Mouse (Mus musculus) midbrain, embryonic 10.5 days (tissue): ENCODE data around the gene Rspo3. TPM values are rescaled to one million over a fixed set of nuclear protein-coding genes. Genes with fewer than 3 reads are reported as not detected.

Experiments used
- DNase-seq: peaks from one replicate; pipeline ENCODE4 v3.0.0-alpha.2; 2017; ENCODE audit warnings: low spot score
- H3K27ac ChIP-seq: fragments of 300-500 bp; sonication (generic); replicated peaks from 2 replicates; pipeline ENCODE4 v1.5.1; 2016; ENCODE audit warnings: mild to moderate bottlenecking
- H3K27me3 ChIP-seq: fragments of 300-500 bp; sonication (generic); 2 replicates; pipeline ENCODE4 v1.6.1; 2016; ENCODE audit warnings: low read depth, mild to moderate bottlenecking; ENCODE audit not compliant: poor library complexity, severe bottlenecking
- H3K36me3 ChIP-seq: fragments of 300-500 bp; sonication (generic); 2 replicates; pipeline ENCODE4 v1.6.1; 2016; ENCODE audit warnings: mild to moderate bottlenecking, moderate library complexity
- H3K4me1 ChIP-seq: fragments of 300-500 bp; sonication (generic); 2 replicates; pipeline ENCODE4 v1.6.1; 2016
- H3K4me3 ChIP-seq: fragments of 300-500 bp; sonication (generic); 2 replicates; pipeline ENCODE4 v1.5.1; 2016; ENCODE audit warnings: mild to moderate bottlenecking, moderate library complexity
- H3K9me3 ChIP-seq: fragments of 300-500 bp; sonication (generic); replicated peaks from 2 replicates; pipeline ENCODE4 v1.6.1; 2016; ENCODE audit warnings: mild to moderate bottlenecking
- WGBS: fragments of 180-500 bp; shearing (Covaris S2); methylation state at CpG from one replicate; pipeline ENCODE4 v1.1.7; 2016; 5-methylcytosine and 5-hydroxymethylcytosine counted together
- polyA plus RNA-seq: library from polyadenylated mRNA; unstranded; fragments of >200 nt; fragmentation: Nextera tagmentation; extraction: Ambion mirVana; gene quantifications from 2 replicates; pipeline ENCODE4 v1.2.1, GENCODE M21; 2016

Rspo3 gene
- polyA plus RNA-seq = 6.1 and 12.2 TPM in 2 replicates

GRCm38 (mm10) chr10:29535546-29536260, at the start of gene Rspo3:
TSS of gene Rspo3 (minus strand) at chr10:29535867.
- Histone ChIP-seq H3K9me3 (no peaks in the 10 kb centered on the region), H3K36me3 (no peaks in the 10 kb centered on the region), H3K4me1 (peaks cover 30% of the 10 kb centered on the region), H3K4me3 (peak within 1 kb of the TSS; percentile 75), H3K27me3 (peaks cover 46% of the 10 kb centered on the region), H3K27ac (peak within 1 kb of the TSS; percentile 79)
- peak; percentile 73 for DNase-seq
- WGBS = under 1% methylated on average over 43 of the region's 44 CpGs

GRCm38 (mm10) chr10:29581940-29582339, 46.3 kb upstream of the Rspo3 start:
- WGBS = 75% methylated on average over 3 of the region's 3 CpGs
- H3K36me3 ChIP-seq = no peaks in the 10 kb centered on the region
- no peaks in the 10 kb centered on the region for H3K4me1 ChIP-seq
- no peak overlapping the region for H3K27ac ChIP-seq
- no peaks in the 10 kb centered on the region for H3K27me3 ChIP-seq
- no peak overlapping the region for H3K4me3 ChIP-seq
- no peaks in the 10 kb centered on the region for H3K9me3 ChIP-seq
- no peak for DNase-seq

DNA sequence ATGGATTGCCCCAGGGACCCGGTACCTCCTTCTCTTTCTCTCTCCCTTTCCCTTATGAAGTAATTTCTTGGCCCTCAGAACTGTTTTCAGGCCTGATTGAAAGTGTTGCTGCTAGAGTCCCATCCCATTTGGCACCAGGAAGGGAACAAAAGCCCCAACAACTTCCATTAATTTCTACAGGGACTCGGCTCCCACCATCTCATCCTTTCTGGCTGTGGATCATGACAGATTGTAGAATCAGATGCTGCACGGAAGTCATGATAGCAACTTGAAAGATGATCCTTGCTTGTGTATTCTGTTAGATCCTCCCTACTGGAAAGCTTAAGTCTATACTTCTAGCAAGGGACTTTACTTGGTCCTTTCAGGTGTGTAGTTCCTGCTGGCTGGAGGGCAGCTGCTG, 45.8 kb upstream of the Rspo3 start:
- no peaks in the 10 kb centered on the region for H3K9me3 ChIP-seq
- H3K27me3 ChIP-seq = no peaks in the 10 kb centered on the region
- no peaks in the 10 kb centered on the region for H3K4me1 ChIP-seq
- H3K4me3 ChIP-seq = no peak overlapping the region
- DNase-seq = no peak
- 88% methylated on average over 3 of the region's 3 CpGs for WGBS
- no peak overlapping the region for H3K27ac ChIP-seq
- H3K36me3 ChIP-seq = no peaks in the 10 kb centered on the region

DNA sequence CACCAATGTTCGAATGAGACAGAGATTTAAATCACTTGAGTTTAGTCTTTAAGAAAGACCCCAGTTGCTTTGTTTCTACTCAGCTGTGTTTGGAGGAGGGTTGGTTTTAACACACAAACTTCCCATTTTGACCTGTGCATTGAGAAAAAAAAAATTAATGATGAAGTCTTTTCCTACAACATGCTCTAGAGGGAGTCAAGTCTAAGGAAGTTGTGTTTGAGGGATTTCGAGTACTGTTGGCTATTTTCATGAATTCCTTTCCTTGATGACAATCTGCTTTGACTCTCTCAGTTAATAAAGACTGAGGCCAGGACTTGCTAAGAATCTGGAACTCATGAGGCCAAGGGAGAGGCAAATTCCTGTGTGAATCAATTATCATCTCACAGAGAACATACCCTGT, 20.3 kb upstream of the Rspo3 start:
- H3K9me3 ChIP-seq = no peaks in the 10 kb centered on the region
- H3K4me1 ChIP-seq = no peaks in the 10 kb centered on the region
- H3K27ac ChIP-seq = no peak overlapping the region
- WGBS = 83% methylated on average over 2 of the region's 2 CpGs
- no peak for DNase-seq
- no peaks in the 10 kb centered on the region for H3K36me3 ChIP-seq
- H3K27me3 ChIP-seq = no peaks in the 10 kb centered on the region
- no peak overlapping the region for H3K4me3 ChIP-seq

- Histone ChIP-seq H3K36me3 (no peaks in the 10 kb centered on the region), H3K4me3 (no peak overlapping the region), H3K27ac (no peak overlapping the region), H3K9me3 (no peaks in the 10 kb centered on the region), H3K4me1 (no peaks in the 10 kb centered on the region), H3K27me3 (no peaks in the 10 kb centered on the region)
- DNase-seq = no peak
- 78% methylated on average over 2 of the region's 2 CpGs for WGBS
Measured at GRCm38 (mm10) chr10:29554365-29554764, 18.7 kb upstream of the Rspo3 start.

DNA sequence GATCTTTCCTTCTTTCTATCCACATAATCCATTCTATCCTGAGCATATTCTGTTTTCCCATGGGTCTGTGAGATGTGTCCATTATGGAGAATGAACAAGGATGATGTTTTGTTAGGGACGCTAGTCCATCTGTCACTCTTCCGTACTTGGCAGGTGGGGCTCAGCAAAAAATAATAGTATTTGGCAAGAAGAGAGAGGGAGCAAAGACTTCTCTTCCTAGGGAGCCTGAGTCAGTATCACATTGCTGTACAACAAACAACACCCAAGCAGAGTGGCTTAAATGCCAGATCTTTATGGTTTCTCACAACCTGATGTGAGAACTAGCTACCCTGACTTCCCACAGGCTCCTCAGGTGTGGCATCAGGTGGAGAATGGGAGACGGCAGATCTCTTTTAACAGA, 7.3 kb upstream of the Rspo3 start:
- Histone ChIP-seq H3K4me3 (no peak overlapping the region), H3K4me1 (no peaks in the 10 kb centered on the region), H3K27me3 (no peaks in the 10 kb centered on the region), H3K36me3 (no peaks in the 10 kb centered on the region), H3K27ac (no peak overlapping the region), H3K9me3 (no peaks in the 10 kb centered on the region)
- no peak for DNase-seq
- 89% methylated on average over 3 of the region's 3 CpGs for WGBS

DNA sequence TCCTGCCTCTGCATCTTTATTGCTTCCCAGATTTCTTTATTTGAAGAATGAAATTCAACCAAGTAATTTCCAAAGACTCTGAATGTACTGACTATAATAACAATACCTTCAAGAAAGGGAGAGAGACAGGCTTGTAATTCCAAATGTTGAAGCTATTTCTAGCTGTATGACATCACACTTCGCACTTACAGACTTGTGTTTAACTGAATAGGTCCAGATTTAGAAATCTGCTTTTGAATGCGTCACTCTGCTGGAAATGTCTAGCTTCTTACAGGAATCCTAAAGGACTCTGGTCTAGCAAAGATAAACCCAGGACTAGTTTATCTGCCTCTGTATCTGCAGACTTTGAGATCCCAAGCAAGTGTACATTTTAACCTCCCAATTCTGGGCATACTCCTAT, 3.8 kb upstream of the Rspo3 start:
- Histone ChIP-seq H3K27ac (no peak overlapping the region), H3K4me3 (no peak overlapping the region), H3K4me1 (peaks cover 14% of the 10 kb centered on the region), H3K36me3 (no peaks in the 10 kb centered on the region), H3K9me3 (no peaks in the 10 kb centered on the region), H3K27me3 (peaks cover 29% of the 10 kb centered on the region)
- DNase-seq = no peak
- WGBS = 86% methylated on average over 2 of the region's 2 CpGs

GRCm38 (mm10) chr10:29538791-29539190, 3.1 kb upstream of the Rspo3 start:
- no peak overlapping the region for H3K27ac ChIP-seq
- no peak overlapping the region for H3K4me3 ChIP-seq
- no peaks in the 10 kb centered on the region for H3K36me3 ChIP-seq
- no peaks in the 10 kb centered on the region for H3K9me3 ChIP-seq
- 84% methylated on average over 2 of the region's 2 CpGs for WGBS
- peaks cover 21% of the 10 kb centered on the region for H3K4me1 ChIP-seq
- no peak for DNase-seq
- peaks cover 37% of the 10 kb centered on the region for H3K27me3 ChIP-seq

GRCm38 (mm10) chr10:29534830-29535227, 838 bp downstream of the Rspo3 start:
- DNase-seq = no peak
- Histone ChIP-seq H3K9me3 (no peaks in the 10 kb centered on the region), H3K4me1 (peaks cover 30% of the 10 kb centered on the region), H3K27me3 (peaks cover 46% of the 10 kb centered on the region), H3K36me3 (no peaks in the 10 kb centered on the region), H3K4me3 (peak overlapping the region; percentile 75), H3K27ac (peak overlapping the region; percentile 69)
- WGBS = 0% methylated on average over 7 of the region's 7 CpGs

- peak; percentile 56 for DNase-seq
- peak overlapping the region; percentile 69 for H3K27ac ChIP-seq
- H3K4me3 ChIP-seq = peak overlapping the region; percentile 75
- H3K4me1 ChIP-seq = peaks cover 30% of the 10 kb centered on the region
- no peaks in the 10 kb centered on the region for H3K9me3 ChIP-seq
- H3K27me3 ChIP-seq = peaks cover 46% of the 10 kb centered on the region
- under 1% methylated on average over 24 of the region's 24 CpGs for WGBS
- no peaks in the 10 kb centered on the region for H3K36me3 ChIP-seq
Measured at GRCm38 (mm10) chr10:29533846-29534829, 1.5 kb downstream of the Rspo3 start.

DNA sequence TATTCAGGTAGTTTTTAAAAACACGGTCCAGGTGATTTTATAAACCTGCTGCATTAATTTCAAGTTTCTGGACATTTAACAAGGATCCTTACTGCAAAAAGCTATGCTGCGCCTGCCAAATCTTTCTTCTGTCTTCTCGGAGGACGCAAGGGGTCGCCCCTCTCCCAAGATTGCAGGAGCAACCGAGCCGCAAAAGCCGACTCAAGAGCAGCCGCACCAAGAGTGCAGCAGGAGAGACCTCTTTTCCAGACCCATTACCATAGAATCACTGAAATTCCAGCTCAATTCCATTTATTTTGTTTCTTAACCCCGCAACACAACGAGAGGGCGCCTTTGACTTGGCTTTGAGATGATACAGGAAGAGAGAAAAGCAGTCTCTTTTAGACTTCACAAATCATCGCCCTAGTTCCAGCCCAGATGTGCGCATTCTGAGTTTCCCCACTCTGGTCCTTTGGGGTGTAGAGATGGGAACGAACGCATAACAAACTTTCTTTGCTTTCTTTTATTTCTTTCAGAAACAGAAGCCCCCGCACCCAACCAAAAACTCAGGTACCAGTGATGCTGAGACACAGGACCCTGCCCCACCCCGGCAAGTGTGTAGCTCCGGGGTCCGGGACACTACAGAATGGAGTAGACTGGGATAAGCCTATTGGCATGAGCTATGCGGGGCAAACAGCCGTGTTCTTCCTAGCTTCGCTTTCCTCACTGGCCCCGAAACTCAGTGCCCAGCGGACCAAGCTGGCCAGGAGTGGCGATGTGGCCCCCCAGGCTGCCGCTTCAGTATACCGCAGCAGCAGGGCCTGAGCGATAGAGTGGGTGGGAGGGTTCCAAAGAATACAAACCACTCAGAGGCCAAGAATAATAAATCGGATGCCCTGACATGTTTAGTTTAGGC, 2.6 kb downstream of the Rspo3 start:
- H3K27ac ChIP-seq = peak overlapping the region; percentile 69; the same call in 1 of the 2 replicates
- 2% methylated on average over 30 of the region's 30 CpGs for WGBS

GRCm38 (mm10) chr10:29513563-29513962, 22.1 kb downstream of the Rspo3 start:
- no peak for DNase-seq
- Histone ChIP-seq H3K4me3 (no peak overlapping the region), H3K4me1 (no peaks in the 10 kb centered on the region), H3K9me3 (no peaks in the 10 kb centered on the region), H3K27ac (no peak overlapping the region), H3K36me3 (no peaks in the 10 kb centered on the region), H3K27me3 (no peaks in the 10 kb centered on the region)
- WGBS = 91% methylated on average over 1 of the region's 1 CpGs

More for the DNA sequence above, 2.6 kb downstream of the Rspo3 start:
- H3K4me1 ChIP-seq = peaks cover 30% of the 10 kb centered on the region
- no peaks in the 10 kb centered on the region for H3K36me3 ChIP-seq
- H3K4me3 ChIP-seq = peak overlapping the region; percentile 75
- DNase-seq = peak; percentile 83
- no peaks in the 10 kb centered on the region for H3K9me3 ChIP-seq
- peaks cover 46% of the 10 kb centered on the region for H3K27me3 ChIP-seq
